Mouse (Mus musculus): ENCODE data around the gene Gm44503. TPM values are rescaled to one million over a fixed set of nuclear protein-coding genes. Genes with fewer than 3 reads are reported as not detected.
A peak's percentile ranks its signal among the peaks of the same experiment; 100 is the strongest.

The Gm44503 gene
- polyA plus RNA-seq, 1 experiment, result 0.03 TPM

DNA sequence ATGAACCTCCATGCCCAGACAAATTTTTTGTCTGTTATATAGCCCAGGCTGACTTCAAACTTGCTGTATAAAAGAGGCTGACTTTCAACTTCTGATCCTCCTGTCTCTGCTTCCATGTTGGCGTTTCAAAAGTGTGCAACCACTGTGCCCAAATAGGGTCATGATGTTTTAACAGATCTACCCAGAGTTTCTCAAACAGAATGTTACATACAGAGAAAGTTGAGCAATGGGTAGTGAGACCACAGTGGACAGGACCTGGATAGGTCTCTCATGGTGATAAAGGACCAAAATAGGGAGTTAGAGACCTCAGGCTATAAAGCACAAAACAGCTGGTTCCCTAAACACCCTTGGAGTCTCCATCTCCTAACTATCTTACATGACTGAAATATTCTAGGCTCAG is 71.8 kb downstream of the Gm44503 start:
- DNase-seq (ENCODE audit: low spot score), result no peak

DNA sequence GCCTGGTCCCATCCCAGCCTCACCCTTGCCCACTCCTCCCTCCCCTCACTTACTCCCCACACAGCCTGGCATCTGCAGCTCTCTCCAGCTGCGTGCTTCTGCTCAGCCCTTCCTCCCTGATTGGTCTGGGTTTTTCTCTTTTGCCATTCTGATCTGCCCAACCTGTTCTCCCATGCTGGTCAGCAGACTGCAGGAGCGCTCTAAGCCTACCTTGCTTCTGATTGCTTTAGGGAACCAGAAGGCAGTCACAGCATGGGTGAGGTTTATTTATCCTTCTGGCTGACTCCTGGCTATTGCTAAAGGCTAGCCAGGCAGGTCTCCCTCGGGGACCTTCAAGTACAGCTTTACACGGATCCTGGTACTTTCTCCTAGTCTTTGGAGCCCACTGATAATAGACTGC is 72.8 kb downstream of the Gm44503 start:
- DNase-seq (ENCODE audit: low spot score), result no peak

DNA sequence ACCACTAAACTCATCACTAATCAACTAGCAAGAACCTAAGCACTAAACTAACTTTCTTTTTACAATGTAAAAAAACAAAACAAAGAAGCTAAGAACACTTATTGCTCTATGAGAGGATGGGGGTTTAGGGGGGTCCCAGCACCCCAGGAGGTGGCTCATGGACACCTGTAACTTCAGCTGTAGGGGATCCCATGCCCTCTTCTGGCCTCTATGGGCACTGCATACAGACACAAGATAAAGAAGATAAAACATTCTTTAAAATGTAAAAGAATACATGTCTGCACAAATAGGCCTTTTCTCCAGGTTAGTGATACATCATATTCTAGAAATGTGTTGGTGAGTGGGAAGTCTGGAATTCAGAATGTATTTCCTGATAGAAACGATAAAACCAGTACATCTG is 74.8 kb downstream of the Gm44503 start:
- DNase-seq (ENCODE audit: low spot score), result no peak

DNA sequence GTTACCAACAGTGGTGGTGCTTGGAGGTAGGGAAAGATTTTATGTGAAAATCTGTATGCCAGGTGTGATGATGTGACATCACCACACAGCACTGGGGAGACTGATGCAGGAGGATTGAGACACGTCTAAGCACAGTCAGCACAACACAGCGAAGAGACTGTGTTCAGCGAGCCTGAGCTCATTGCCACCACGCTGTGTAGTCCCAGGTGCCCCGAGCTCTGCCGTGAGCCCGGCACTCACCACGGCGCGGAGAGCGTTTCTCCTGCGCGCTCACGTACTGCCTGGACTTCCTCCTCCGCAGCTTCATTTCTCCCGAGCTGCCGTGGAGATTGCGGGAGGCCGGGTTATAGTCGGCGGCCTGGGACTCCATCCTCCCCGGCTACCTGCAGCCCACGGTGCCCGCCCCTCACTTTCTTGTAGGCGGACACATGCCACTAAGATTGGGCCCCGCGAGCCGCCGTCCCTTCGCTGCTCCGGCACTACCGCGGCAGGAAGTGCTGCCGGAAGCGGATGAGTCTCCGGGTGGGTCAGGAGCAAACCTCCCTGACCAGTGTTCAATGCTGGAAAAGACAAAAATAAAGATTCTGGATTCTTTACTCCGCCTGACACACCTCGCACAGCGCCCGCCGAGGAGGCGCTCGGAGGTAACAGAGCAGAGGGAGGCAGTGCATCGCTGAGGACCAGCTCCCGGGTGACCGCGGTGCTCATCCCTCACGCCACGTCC is 80.7 kb downstream of the Gm44503 start:
- DNase-seq (ENCODE audit: low spot score), result peak; percentile 92

- no peak for DNase-seq (ENCODE audit: low spot score)
Observed at GRCm38 (mm10) chr9:73040080-73040479, 81.4 kb downstream of the Gm44503 start, which contains the start of gene Pigb. TSS of gene Pigb (minus strand) at chr9:73040378.

DNA sequence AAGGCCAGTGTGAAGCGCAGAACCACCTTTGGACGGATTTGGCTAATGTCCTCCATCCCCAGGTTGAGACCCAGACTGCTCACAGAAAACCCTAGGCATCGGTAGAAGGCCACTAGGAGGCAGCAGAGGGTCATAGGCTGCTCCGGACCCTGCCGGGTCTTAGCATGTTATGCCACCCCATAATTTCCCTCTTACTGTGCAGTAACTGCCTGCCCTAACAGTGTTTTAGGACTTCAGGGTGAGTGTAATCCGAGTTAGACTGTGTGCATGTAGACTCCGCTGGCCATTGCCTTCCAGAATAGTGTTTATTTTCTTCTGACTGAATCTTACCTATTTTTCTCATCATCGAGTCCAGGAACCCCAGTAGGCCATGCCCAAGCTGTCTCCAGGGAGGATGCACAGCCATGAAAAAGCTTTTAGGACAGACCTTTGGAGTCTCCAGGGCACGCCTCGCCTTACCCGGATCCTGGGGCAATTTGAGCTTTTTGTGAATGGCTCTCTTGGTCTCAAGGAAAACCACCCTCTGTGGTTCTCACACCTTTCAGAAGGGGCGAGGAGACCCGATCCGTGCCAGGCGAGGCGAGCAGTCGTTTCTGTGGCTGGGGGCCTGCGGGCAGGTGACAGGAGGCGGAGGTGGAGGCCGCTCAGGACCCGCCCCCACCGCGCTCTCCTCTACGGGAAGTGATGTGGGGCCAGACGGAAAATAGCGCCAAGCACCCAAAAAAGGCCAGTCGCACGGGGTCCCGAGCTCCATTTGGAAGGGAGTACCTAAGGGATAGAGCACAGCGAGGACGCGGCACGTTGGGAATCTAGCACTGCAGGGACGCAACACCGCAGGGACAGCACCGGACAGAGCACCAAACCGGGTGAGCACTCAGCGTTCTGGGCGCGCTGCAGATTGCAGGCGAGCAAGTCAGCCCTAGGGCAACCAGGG is 85.8 kb downstream of the Gm44503 start, which contains the start of gene Rab27a:
Gene Rab27a (plus strand): TSS at position 709 of the 934 bp plus-strand sequence.
- DNase-seq (ENCODE audit: low spot score), result peak; percentile 49

DNA sequence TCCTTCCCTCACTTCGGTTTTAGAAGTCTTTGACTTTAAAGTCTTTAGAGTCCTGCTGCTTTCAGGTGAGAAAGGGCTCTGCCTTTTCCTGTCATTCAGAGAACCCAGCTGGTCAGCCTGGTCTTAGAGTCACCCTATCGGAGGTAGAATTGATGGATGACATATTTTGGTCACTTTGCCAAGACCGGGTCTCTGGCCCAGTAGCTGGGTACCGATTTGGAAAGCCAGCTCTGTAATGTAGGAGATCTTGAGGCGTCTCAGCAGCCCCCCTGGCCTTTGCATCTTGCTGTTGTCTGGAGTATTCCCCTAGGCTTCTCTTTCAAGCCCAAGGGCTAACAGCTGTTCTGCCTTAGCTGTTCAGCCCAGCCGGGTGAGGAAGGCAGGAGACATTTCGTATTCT is 86.6 kb downstream of the Gm44503 start:
- no peak for DNase-seq (ENCODE audit: low spot score)

GRCm38 (mm10) chr9:73045711-73046110 is 87.1 kb downstream of the Gm44503 start:
- DNase-seq (ENCODE audit: low spot score), result no peak

GRCm38 (mm10) chr9:73047906-73048305 is 89.3 kb downstream of the Gm44503 start:
- DNase-seq (ENCODE audit: low spot score), result no peak

DNA sequence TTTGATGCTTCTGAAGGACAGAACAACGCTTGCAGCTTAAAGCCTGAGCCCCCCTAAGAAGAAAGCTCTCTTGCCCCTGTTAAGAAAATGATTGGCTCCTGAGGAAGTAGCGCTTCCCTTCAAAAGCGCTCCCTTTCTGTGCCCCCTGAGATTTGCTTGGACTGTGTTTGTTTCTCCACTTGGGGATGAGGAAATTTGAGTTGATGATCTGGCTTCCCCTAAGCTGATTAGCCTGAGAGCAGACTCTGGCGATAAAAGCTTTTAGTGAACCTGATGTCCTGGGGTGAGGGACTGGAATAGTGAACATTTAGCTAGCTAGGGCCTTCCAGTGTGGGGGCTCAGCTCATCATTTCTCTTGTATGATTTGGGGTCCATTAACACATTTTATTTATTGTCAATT is 90.3 kb downstream of the Gm44503 start:
- DNase-seq (ENCODE audit: low spot score), result no peak

DNA sequence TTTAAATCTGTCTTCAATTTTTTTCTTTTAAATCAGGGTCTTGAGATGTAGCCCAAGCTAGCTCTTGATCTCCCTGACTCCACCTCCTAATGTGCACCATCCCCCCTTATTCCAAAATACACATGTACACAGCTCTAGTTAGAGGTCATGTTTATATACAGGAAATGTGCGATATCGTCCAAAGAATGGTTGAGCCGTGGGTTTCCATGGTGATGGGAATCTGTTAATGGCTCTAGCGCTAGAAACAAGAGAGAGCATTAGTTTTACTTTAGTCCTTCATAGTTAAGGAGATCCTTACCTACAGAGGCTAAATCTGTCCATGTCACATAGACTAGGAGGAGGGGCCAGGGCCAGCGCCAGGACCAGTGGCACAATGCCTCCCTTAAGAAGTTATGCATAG is 91.2 kb downstream of the Gm44503 start:
- DNase-seq (ENCODE audit: low spot score), result no peak

- DNase-seq (ENCODE audit: low spot score), result no peak
Observed at GRCm38 (mm10) chr9:73050606-73051005, 92.0 kb downstream of the Gm44503 start.

DNA sequence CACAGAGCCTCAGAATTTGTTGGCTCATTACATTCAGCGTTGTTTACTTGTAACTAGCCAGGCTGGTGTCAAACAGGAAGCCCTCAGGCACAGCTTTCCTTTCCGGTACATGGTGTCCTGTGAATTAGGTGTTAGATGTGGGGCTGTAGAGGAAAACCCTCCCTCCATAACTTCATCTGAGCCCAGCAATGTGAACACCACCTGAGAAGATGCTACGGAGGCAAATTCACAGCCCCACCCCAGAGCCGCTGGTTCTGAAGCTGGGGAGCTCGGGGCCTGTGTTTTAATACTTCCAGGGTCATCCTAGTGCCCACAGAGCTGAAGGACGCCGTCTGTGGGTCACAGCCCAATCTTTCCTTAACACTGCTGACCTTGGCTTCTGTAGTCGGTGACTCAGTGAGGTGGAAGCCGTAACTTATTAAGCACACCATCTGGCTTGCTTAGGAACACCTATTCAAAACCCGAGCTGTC is 96.8 kb downstream of the Gm44503 start:
- DNase-seq (ENCODE audit: low spot score), result no peak

DNA sequence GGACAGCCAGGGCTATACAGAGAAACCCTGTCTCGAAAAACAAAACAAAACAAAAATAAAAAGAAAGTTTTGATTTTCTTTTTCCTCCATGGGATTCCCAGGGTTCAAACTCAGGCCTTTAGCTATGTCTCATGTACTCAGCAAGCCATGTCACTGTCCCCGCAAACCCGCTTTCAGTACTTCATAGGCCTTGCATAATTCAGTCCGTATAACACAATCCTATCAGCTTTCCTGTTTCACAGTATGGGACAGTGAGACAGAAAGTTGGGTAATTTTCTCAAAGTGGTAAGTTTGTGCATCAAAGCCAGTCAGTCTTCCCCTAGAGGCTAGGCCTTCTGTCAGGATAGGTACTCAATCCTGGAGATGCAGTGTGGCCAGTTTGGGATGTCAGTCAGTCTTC is 100.6 kb downstream of the Gm44503 start:
- no peak for DNase-seq (ENCODE audit: low spot score)

- DNase-seq (ENCODE audit: low spot score), result no peak
Observed at GRCm38 (mm10) chr9:73063621-73064290, 105.1 kb downstream of the Gm44503 start.

Other genes with a start within 250 kb of the Gm44503 start
- 0.10 and 0.22 TPM in 2 replicates for gene Prtg, start 152.0 kb upstream of the Gm44503 start, polyA plus RNA-seq (2012; rRNA removed)
- 1.8 and 2.7 TPM in 2 replicates for gene Pygo1, start 33.2 kb upstream of the Gm44503 start, polyA plus RNA-seq (2012; rRNA removed)
- 1.3 TPM in 2 replicates for gene Dyx1c1, start 67 bp upstream of the Gm44503 start, polyA plus RNA-seq (2012; rRNA removed)
- gene Ccpg1os, start 26.5 kb downstream of the Gm44503 start, polyA plus RNA-seq (2012; rRNA removed), result 29.4 TPM in 2 replicates
- gene Ccpg1, start 26.6 kb downstream of the Gm44503 start, polyA plus RNA-seq (2012; rRNA removed), result 25.9 and 49.0 TPM in 2 replicates
- 14.2 and 15.7 TPM in 2 replicates for gene Pigb, start 81.5 kb downstream of the Gm44503 start, polyA plus RNA-seq (2012; rRNA removed)
- 7.4 and 17.7 TPM in 2 replicates for gene Rab27a, start 86.0 kb downstream of the Gm44503 start, polyA plus RNA-seq (2012; rRNA removed)
- gene Khdc3, start 143.0 kb downstream of the Gm44503 start, polyA plus RNA-seq (2012; rRNA removed), result 0.09 and 0.15 TPM in 2 replicates
- not detected in 2 replicates for gene Gm20509, start 143.6 kb downstream of the Gm44503 start, polyA plus RNA-seq (2012; rRNA removed)
- 55.3 and 56.0 TPM in 2 replicates for gene Rsl24d1, start 154.6 kb downstream of the Gm44503 start, polyA plus RNA-seq (2012; rRNA removed)

Data from urinary bladder, adult 2 months (tissue).